Mouse (Mus musculus) G1E (cell line): Measurements from ENCODE around the gene Pkp4. TPM values are rescaled to one million over a fixed set of nuclear protein-coding genes. Genes with fewer than 3 reads are reported as not detected.

Experiments
- ATAC-seq: 2 replicates; pipeline ENCODE4 v1.8.0; 2016; ENCODE audit warnings: mild to moderate bottlenecking; ENCODE audit not compliant: insufficient number of reproducible peaks, poor library complexity, low FRiP score, severe bottlenecking; ENCODE audit errors: extremely low read depth
- DNase-seq: peaks from one replicate; pipeline ENCODE4 v3.0.0; 2012; ENCODE audit warnings: low spot score
- H3K27me3 ChIP-seq: 2 replicates; pipeline ENCODE4 v1.6.1; 2012; ENCODE audit warnings: mild to moderate bottlenecking, low read length, inconsistent platforms; ENCODE audit not compliant: insufficient read depth
- H3K36me3 ChIP-seq: replicated peaks from 2 replicates; pipeline ENCODE3; 2012; ENCODE audit warnings: mild to moderate bottlenecking, inconsistent platforms
- H3K4me1 ChIP-seq: 2 replicates; pipeline ENCODE4 v1.6.1; 2012; ENCODE audit warnings: low read depth, low read length, inconsistent platforms, mixed read lengths; ENCODE audit not compliant: insufficient read depth
- H3K4me3 ChIP-seq: 2 replicates; pipeline ENCODE4 v1.5.1; 2012; ENCODE audit warnings: low read depth, mild to moderate bottlenecking, inconsistent platforms, low read length, moderate library complexity, mixed read lengths
- H3K9me3 ChIP-seq: replicated peaks from 2 replicates; pipeline ENCODE4 v1.6.1; 2012; ENCODE audit warnings: inconsistent platforms
- CTCF ChIP-seq: IDR thresholded peaks from 2 replicates; pipeline ENCODE4 v1.5.1; 2012; ENCODE audit warnings: low read depth, low read length, inconsistent platforms, mixed read lengths
- GATA1 ChIP-seq: IDR thresholded peaks from 2 replicates; pipeline ENCODE4 v1.6.1; 2012; ENCODE audit warnings: borderline replicate concordance, low read length, inconsistent platforms, mixed read lengths
- GATA2 ChIP-seq: IDR thresholded peaks from 2 replicates; pipeline ENCODE4 v1.6.1; 2012; ENCODE audit warnings: low read depth, low read length, inconsistent platforms, borderline replicate concordance
- POLR2AphosphoS5 ChIP-seq: IDR thresholded peaks from 2 replicates; pipeline ENCODE4 v1.6.1; 2012; ENCODE audit warnings: low read depth, low read length, inconsistent platforms; ENCODE audit not compliant: insufficient replicate concordance
- TAL1 ChIP-seq: conservative IDR thresholded peaks from 2 replicates; pipeline ENCODE4 v1.6.1; 2012; ENCODE audit warnings: low read depth, low read length, inconsistent platforms, mixed read lengths
- polyA plus RNA-seq: library from polyadenylated mRNA; stranded (reverse); fragments of >175 nt; gene quantifications from 2 replicates; pipeline ENCODE4 v1.2.3, GENCODE M21; 2012
- total RNA-seq, 2 experiments: library from RNA; stranded (forward) in 1 of 2; stranded (reverse) in 1 of 2; fragments of 200-1000 nt in 1 of 2; fragments of >200 nt in 1 of 2; fragmentation: Nextera tagmentation in 1 of 2; gene quantifications; 2 replicates each; pipeline ENCODE4 v1.2.3; 2014 to 2017

Pkp4 gene
- total and polyA plus RNA-seq, 3 experiments = 29.1 to 61.0 (median 58.7) TPM

- peaks cover 52% of the 10 kb centered on the region for H3K36me3 ChIP-seq
- no peaks in the 10 kb centered on the region for H3K9me3 ChIP-seq
- TF ChIP-seq GATA1 = no peak
- no peak for TF ChIP-seq POLR2AphosphoS5
- no peak for TF ChIP-seq TAL1
- no peak for TF ChIP-seq CTCF
- no peak for TF ChIP-seq GATA2
- H3K4me3 ChIP-seq = no peak overlapping the region
- DNase-seq (no peak), ATAC-seq (no peak)
- H3K27me3 ChIP-seq = no peaks in the 10 kb centered on the region
- no peaks in the 10 kb centered on the region for H3K4me1 ChIP-seq
Observed at GRCm38 (mm10) chr2:59301671-59302070, 141.0 kb downstream of the Pkp4 start.

GRCm38 (mm10) chr2:59302430-59302829 lies 141.8 kb downstream of the Pkp4 start:
- Histone ChIP-seq H3K36me3 (peaks cover 55% of the 10 kb centered on the region), H3K4me3 (no peak overlapping the region), H3K4me1 (no peaks in the 10 kb centered on the region), H3K27me3 (no peaks in the 10 kb centered on the region), H3K9me3 (no peaks in the 10 kb centered on the region)
- ATAC-seq (no peak), DNase-seq (no peak)
- TF ChIP-seq GATA2 = no peak
- TF ChIP-seq TAL1 = no peak
- no peak for TF ChIP-seq GATA1
- no peak for TF ChIP-seq CTCF
- no peak for TF ChIP-seq POLR2AphosphoS5

GRCm38 (mm10) chr2:59303530-59304063 lies 142.9 kb downstream of the Pkp4 start:
- H3K36me3 ChIP-seq = peaks cover 66% of the 10 kb centered on the region
- H3K9me3 ChIP-seq = no peaks in the 10 kb centered on the region
- H3K27me3 ChIP-seq = no peaks in the 10 kb centered on the region
- DNase-seq (no peak), ATAC-seq (no peak)
- no peaks in the 10 kb centered on the region for H3K4me1 ChIP-seq
- TF ChIP-seq GATA2 (no peak), GATA1 (no peak), TAL1 (no peak), CTCF (no peak), POLR2AphosphoS5 (no peak)
- H3K4me3 ChIP-seq = no peak overlapping the region

- DNase-seq (no peak), ATAC-seq (no peak)
- TF ChIP-seq GATA1 = no peak
- TF ChIP-seq CTCF = no peak
- no peak for TF ChIP-seq POLR2AphosphoS5
- no peak for TF ChIP-seq GATA2
- TF ChIP-seq TAL1 = no peak
- Histone ChIP-seq H3K4me3 (no peak overlapping the region), H3K4me1 (no peaks in the 10 kb centered on the region), H3K27me3 (no peaks in the 10 kb centered on the region), H3K9me3 (no peaks in the 10 kb centered on the region), H3K36me3 (peaks cover 82% of the 10 kb centered on the region)
Observed at GRCm38 (mm10) chr2:59307302-59307701, 146.7 kb downstream of the Pkp4 start.

GRCm38 (mm10) chr2:59308055-59308454 lies 147.4 kb downstream of the Pkp4 start:
- Histone ChIP-seq H3K9me3 (no peaks in the 10 kb centered on the region), H3K4me1 (no peaks in the 10 kb centered on the region), H3K4me3 (no peak overlapping the region), H3K27me3 (no peaks in the 10 kb centered on the region), H3K36me3 (peaks cover 80% of the 10 kb centered on the region)
- ATAC-seq (no peak), DNase-seq (no peak)
- TF ChIP-seq CTCF (no peak), POLR2AphosphoS5 (no peak), GATA2 (no peak)

- Histone ChIP-seq H3K9me3 (peaks cover 1% of the 10 kb centered on the region), H3K36me3 (peaks cover 82% of the 10 kb centered on the region), H3K4me1 (no peaks in the 10 kb centered on the region), H3K27me3 (no peaks in the 10 kb centered on the region), H3K4me3 (no peak overlapping the region)
- DNase-seq = no peak
- TF ChIP-seq GATA1 (no peak), TAL1 (no peak), CTCF (no peak), GATA2 (no peak), POLR2AphosphoS5 (no peak)
- no peak for ATAC-seq
Observed at GRCm38 (mm10) chr2:59313293-59313692, 152.6 kb downstream of the Pkp4 start.

- no peak for ATAC-seq
- no peak overlapping the region for H3K4me3 ChIP-seq
Observed at GRCm38 (mm10) chr2:59318631-59319030, 158.0 kb downstream of the Pkp4 start.

More at GRCm38 (mm10) chr2:59318631-59319030, 158.0 kb downstream of the Pkp4 start:
- TF ChIP-seq TAL1 = no peak
- no peak for TF ChIP-seq GATA2
- Histone ChIP-seq H3K27me3 (no peaks in the 10 kb centered on the region), H3K9me3 (peaks cover 11% of the 10 kb centered on the region), H3K36me3 (peaks cover 65% of the 10 kb centered on the region), H3K4me1 (no peaks in the 10 kb centered on the region)
- no peak for DNase-seq
